ENCODE assay signal across 19 mouse cellular contexts in genomic region chr12:9656324-9656723, GRCm38 (mm10).
DNase-seq lines count a peak whose midpoint lies in the region; ATAC-seq and TF ChIP-seq lines count a peak whose summit lies in the region.
"Had no signal": no experiment of that assay in that cellular context is flagged by ENCODE, and none has a peak within 500 bp of the region (broad histone marks: within the 10 kb centered on the region; RNA-seq: fewer than 3 reads in every experiment).

No protein-coding gene starts in this region.

- no peak overlapping the region for H3K9ac ChIP-seq in lung, embryonic 15.5 days
- H3K9ac ChIP-seq in stomach, embryonic 14.5 days (replicated peaks; ENCODE audit: low read depth, low read length), result no peak overlapping the region
- H3K9ac ChIP-seq in stomach, postnatal 0 days (ENCODE audit: low read length), result no peak overlapping the region
- H3K9ac ChIP-seq: embryonic facial prominence, embryonic 12.5 days; forebrain, embryonic 15.5 days; heart, embryonic 12.5 days; hindbrain, embryonic 15.5 days had no signal

- H3K9me3 ChIP-seq in lung, embryonic 15.5 days, result no peaks in the 10 kb centered on the region
- H3K9me3 ChIP-seq in stomach, embryonic 14.5 days (ENCODE audit: control insufficient read depth, low read depth, low read length), result no peaks in the 10 kb centered on the region
- no peaks in the 10 kb centered on the region for H3K9me3 ChIP-seq in stomach, postnatal 0 days (ENCODE audit: control insufficient read depth, low read length)
- H3K9me3 ChIP-seq: embryonic facial prominence, embryonic 12.5 days; forebrain, embryonic 15.5 days; heart, embryonic 12.5 days; hindbrain, embryonic 15.5 days had no signal

- H3K4me1 ChIP-seq in lung, embryonic 15.5 days, result peaks cover 19% of the 10 kb centered on the region
- no peaks in the 10 kb centered on the region; the same call in 1 of the 2 replicates for H3K4me1 ChIP-seq in lung, adult 2 months (ENCODE audit: control insufficient read depth, insufficient read depth, low read length)
- peaks cover 18% of the 10 kb centered on the region for H3K4me1 ChIP-seq in stomach, embryonic 14.5 days (ENCODE audit: control insufficient read depth, insufficient read depth, low read length)
- H3K4me1 ChIP-seq in stomach, postnatal 0 days (replicated peaks; ENCODE audit: control insufficient read depth, insufficient read depth), result 0 out of 2 replicates have a peak, but pooled peaks cover 4% of the 10 kb centered on the region
- H3K4me1 ChIP-seq: forebrain, embryonic 15.5 days; hindbrain, embryonic 15.5 days had no signal

- TF ChIP-seq EP300 in stomach, postnatal 0 days (optimal IDR thresholded peaks at IDR 0.05), result no peak

- no peak for TF ChIP-seq CTCF in lung, adult 2 months (IDR thresholded peaks at IDR 0.05; ENCODE audit: insufficient read depth, low read length)
- no peak for TF ChIP-seq CTCF in stomach, postnatal 0 days (IDR thresholded peaks at IDR 0.05; ENCODE audit: low read depth)

- no peak overlapping the region for H3K4me3 ChIP-seq in lung, embryonic 15.5 days
- H3K4me3 ChIP-seq in lung, adult 2 months (replicated peaks; ENCODE audit: extremely low read depth, low read depth, low read length), result no peak overlapping the region
- H3K4me3 ChIP-seq in stomach, embryonic 14.5 days (ENCODE audit: low read depth, low read length), result no peak overlapping the region
- H3K4me3 ChIP-seq in stomach, postnatal 0 days (ENCODE audit: low read depth, low read length), result no peak overlapping the region
- H3K4me3 ChIP-seq: embryonic facial prominence, embryonic 12.5 days; forebrain, embryonic 15.5 days; heart, adult 2 months; heart, embryonic 12.5 days; hindbrain, embryonic 15.5 days had no signal

- ATAC-seq in lung, embryonic 15.5 days (ENCODE audit: borderline replicate concordance, extremely low read depth, low FRiP score, low TSS enrichment), result peak; percentile 57; the same call in 1 of the 2 replicates
- 0 out of 2 replicates have a peak, but pooled peaks have one; percentile 14 for ATAC-seq in stomach, embryonic 14.5 days (ENCODE audit: insufficient number of reproducible peaks, insufficient read depth, low FRiP score, low read depth)
- no peak for ATAC-seq in stomach, postnatal 0 days (ENCODE audit: low FRiP score, low TSS enrichment)
- ATAC-seq: forebrain, embryonic 15.5 days had no signal

- no peak overlapping the region for H3K4me2 ChIP-seq in lung, embryonic 15.5 days
- no peak overlapping the region for H3K4me2 ChIP-seq in stomach, embryonic 14.5 days (replicated peaks; ENCODE audit: low read depth, low read length)
- H3K4me2 ChIP-seq in stomach, postnatal 0 days (replicated peaks; ENCODE audit: low read depth), result no peak overlapping the region
- H3K4me2 ChIP-seq: embryonic facial prominence, embryonic 12.5 days; forebrain, embryonic 15.5 days; heart, embryonic 12.5 days; hindbrain, embryonic 15.5 days had no signal

- 19% methylated on average over 3 of the region's 3 CpGs for WGBS in lung, embryonic 15.5 days
- WGBS in lung, adult 2 months, result 28% methylated on average over 3 of the region's 3 CpGs
- 20% methylated on average over 3 of the region's 3 CpGs for WGBS in stomach, embryonic 14.5 days
- WGBS in stomach, postnatal 0 days, result 26% methylated on average over 3 of the region's 3 CpGs

- no peaks in the 10 kb centered on the region for H3K27me3 ChIP-seq in lung, embryonic 15.5 days
- H3K27me3 ChIP-seq in stomach, embryonic 14.5 days (ENCODE audit: control insufficient read depth, insufficient read depth, low read length), result no peaks in the 10 kb centered on the region
- no peaks in the 10 kb centered on the region for H3K27me3 ChIP-seq in stomach, postnatal 0 days (ENCODE audit: control insufficient read depth, insufficient read depth, low read length)
- H3K27me3 ChIP-seq: CH12.LX; embryonic facial prominence, embryonic 12.5 days; forebrain, embryonic 15.5 days; heart, embryonic 12.5 days; hindbrain, embryonic 15.5 days had no signal

- no peak for TF ChIP-seq POLR2A in lung, adult 2 months (IDR thresholded peaks at IDR 0.05; ENCODE audit: borderline replicate concordance, extremely low read depth, low read depth, low read length)

- H3K36me3 ChIP-seq in lung, embryonic 15.5 days, result no peaks in the 10 kb centered on the region
- no peaks in the 10 kb centered on the region for H3K36me3 ChIP-seq in stomach, embryonic 14.5 days (ENCODE audit: control insufficient read depth, insufficient read depth, low read length)
- no peaks in the 10 kb centered on the region for H3K36me3 ChIP-seq in stomach, postnatal 0 days (ENCODE audit: control insufficient read depth, insufficient read depth, low read length)
- H3K36me3 ChIP-seq: embryonic facial prominence, embryonic 12.5 days; forebrain, embryonic 15.5 days; heart, embryonic 12.5 days; hindbrain, embryonic 15.5 days had no signal

- DNase-seq in lung, adult 2 months, result no peak
- DNase-seq in stomach, postnatal 0 days (ENCODE audit: low spot score), result no peak
- peak; percentile 1 for DNase-seq in embryo, embryonic 9.5 days (ENCODE audit: extremely low spot score)
- peak; percentile 5 for DNase-seq in yolk sac, embryonic 10.5 days (ENCODE audit: low spot score)
- DNase-seq in cerebellum, postnatal 10 days, result no peak
- no peak for DNase-seq in layer of hippocampus, adult 11-12 months (ENCODE audit: low spot score)
- DNase-seq: adrenal gland, adult 2 months; adrenal gland, postnatal 25 days; cerebellum, adult 8-10 months; cerebellum, postnatal 25 days; heart, adult 2 months; heart, postnatal 36 days had no signal

- peak overlapping the region; percentile 54 for H3K27ac ChIP-seq in lung, embryonic 15.5 days
- no peak overlapping the region; the same call in 1 of the 2 replicates for H3K27ac ChIP-seq in stomach, embryonic 14.5 days (ENCODE audit: low read length)
- H3K27ac ChIP-seq in stomach, postnatal 0 days (replicated peaks), result no peak overlapping the region
- H3K27ac ChIP-seq: embryonic facial prominence, embryonic 12.5 days; forebrain, embryonic 15.5 days; heart, adult 2 months; hindbrain, embryonic 15.5 days had no signal

Comparison
In these comparisons a context has a peak if more than half of its experiments do, and no peak if none do; other contexts are left out.
1. DNase-seq: peak in embryo, embryonic 9.5 days (single experiment) and yolk sac, embryonic 10.5 days (single experiment); none in lung, adult 2 months (single experiment), stomach, postnatal 0 days (single experiment), cerebellum, postnatal 10 days (0 of 2) and layer of hippocampus, adult 11-12 months (single experiment).